Mouse (Mus musculus): ENCODE results near the gene Hoxa9. TPM values are rescaled to one million over a fixed set of nuclear protein-coding genes. Genes with fewer than 3 reads are reported as not detected.

Gene Hoxa9
- polyA plus RNA-seq, 1 experiment from 2014 or later, result not detected

DNA sequence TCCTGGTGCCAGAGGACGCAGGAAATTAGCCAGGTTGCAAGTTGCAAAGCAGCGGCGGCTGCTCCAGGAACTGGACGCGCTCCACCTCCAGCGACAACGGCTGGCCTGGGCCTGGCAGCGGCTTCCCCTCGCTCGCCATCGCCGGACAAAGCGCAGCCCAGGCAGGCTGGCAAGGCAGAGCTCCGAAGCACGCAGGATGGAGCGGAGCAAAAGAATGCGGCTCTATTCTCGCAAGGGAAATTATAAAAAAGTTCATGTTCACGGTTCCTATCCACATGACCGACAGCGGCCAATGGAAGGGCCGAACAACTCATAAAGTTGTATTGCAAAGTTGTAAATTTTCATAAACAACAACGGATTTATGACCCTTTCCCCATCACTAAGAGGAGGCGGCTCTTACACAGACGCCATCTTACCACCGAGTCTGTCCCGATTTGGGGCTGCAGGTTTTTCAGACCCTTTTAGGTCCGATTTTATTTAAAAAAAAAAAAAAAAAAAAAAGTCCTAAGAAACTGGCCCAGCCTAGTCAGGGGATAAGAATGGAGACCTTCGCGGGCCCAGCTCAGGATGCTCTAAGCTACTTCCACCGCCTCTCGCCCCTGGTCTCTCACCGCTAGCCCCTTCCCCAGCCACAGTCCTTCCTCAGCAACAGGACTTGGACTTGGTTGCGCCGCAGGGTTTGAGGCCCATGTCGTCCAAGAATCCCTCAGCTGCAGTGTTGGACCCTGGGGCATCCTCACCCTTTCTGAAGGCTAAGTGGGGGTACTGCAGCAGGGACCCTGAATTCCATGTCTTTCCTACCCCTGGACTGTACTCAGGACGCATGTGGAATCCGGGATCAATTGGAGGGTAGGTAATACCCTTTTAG is 17.5 kb downstream of the Hoxa9 start, which contains the start of the genes Hoxa3 and Gm28308:
Gene Hoxa3, minus strand, starts transcription at position 218 of the 868 bp plus-strand sequence.
Gene Gm28308, minus strand, starts transcription at position 221 of the 868 bp plus-strand sequence.
- H3K9me3 ChIP-seq, result no peaks in the 10 kb centered on the region
- no peak within 1 kb of the TSS for H3K4me2 ChIP-seq
- H3K27me3 ChIP-seq, result peaks cover 99% of the 10 kb centered on the region
- no peak within 1 kb of the TSS for H3K9ac ChIP-seq
- H3K27ac ChIP-seq, result no peak within 1 kb of the TSS
- H3K4me1 ChIP-seq, result peaks cover 19% of the 10 kb centered on the region
- no peak for ATAC-seq (ENCODE audit: low FRiP score)
- H3K36me3 ChIP-seq (replicated peaks), result no peaks in the 10 kb centered on the region
- 2% methylated on average over 38 of the region's 38 CpGs for WGBS
- H3K4me3 ChIP-seq (replicated peaks), result no peak within 1 kb of the TSS

DNA sequence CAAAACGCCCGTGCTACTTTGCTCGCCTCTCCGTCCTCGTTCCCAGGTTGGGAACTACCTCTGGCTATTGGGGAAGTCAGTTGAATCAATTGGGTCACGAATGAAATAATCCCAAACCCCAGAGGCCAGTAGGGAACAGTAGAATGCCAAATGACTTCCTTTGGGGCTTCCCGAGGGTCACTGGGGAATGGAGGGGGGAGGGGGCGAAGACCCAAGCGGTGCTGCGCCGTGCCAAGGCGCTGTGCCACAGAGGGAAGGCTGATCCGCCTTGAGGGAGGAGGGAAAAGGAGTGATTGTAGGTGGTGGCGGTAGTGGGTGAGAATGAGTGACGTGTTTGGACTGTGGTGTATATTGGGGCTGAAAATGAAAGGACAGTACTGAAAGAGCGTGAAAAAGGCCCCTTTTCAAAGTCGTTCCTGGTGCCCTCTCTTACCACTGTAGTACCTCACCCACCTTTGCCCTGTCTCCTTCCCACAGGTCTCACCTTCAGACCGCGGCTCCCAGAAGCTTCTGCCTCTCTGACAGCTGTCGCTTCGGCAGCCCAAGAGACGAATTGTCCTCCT is 18.3 kb downstream of the Hoxa9 start:
- no peak overlapping the region for H3K4me3 ChIP-seq (replicated peaks)
- H3K4me2 ChIP-seq, result no peak overlapping the region
- WGBS, result 1% methylated on average over 22 of the region's 22 CpGs
- H3K9ac ChIP-seq, result no peak overlapping the region
- ATAC-seq (ENCODE audit: low FRiP score), result no peak
- H3K9me3 ChIP-seq, result no peaks in the 10 kb centered on the region
- H3K27ac ChIP-seq, result no peak overlapping the region
- H3K36me3 ChIP-seq (replicated peaks), result no peaks in the 10 kb centered on the region
- peaks cover 99% of the 10 kb centered on the region for H3K27me3 ChIP-seq
- peaks cover 20% of the 10 kb centered on the region for H3K4me1 ChIP-seq

DNA sequence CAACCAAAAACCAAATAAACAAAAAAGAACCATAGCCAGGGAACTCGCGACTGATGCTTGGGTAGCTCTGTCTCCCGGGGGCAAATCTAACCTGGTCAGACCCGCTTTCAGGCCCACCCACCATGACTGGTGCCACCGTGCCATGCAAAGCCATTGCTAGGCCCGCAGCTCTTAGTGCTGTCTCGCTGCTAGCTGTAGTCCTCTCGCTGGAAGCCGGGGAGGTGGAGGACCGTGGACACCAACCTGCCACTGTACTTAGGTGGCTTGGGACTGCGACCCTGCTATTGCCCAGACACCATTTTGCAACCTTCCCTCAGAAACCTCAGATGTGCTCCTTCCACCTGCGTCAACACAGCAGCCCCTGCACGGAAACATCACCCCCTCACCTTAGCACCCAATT is 18.9 kb downstream of the Hoxa9 start:
- no peak for ATAC-seq (ENCODE audit: low FRiP score)
- no peaks in the 10 kb centered on the region for H3K9me3 ChIP-seq
- H3K27ac ChIP-seq, result no peak overlapping the region
- H3K4me3 ChIP-seq (replicated peaks), result no peak overlapping the region
- peaks cover 13% of the 10 kb centered on the region for H3K4me1 ChIP-seq
- no peak overlapping the region for H3K9ac ChIP-seq
- WGBS, result 5% methylated on average over 13 of the region's 13 CpGs
- no peak overlapping the region for H3K4me2 ChIP-seq
- H3K27me3 ChIP-seq, result peaks cover 99% of the 10 kb centered on the region
- H3K36me3 ChIP-seq (replicated peaks), result no peaks in the 10 kb centered on the region

DNA sequence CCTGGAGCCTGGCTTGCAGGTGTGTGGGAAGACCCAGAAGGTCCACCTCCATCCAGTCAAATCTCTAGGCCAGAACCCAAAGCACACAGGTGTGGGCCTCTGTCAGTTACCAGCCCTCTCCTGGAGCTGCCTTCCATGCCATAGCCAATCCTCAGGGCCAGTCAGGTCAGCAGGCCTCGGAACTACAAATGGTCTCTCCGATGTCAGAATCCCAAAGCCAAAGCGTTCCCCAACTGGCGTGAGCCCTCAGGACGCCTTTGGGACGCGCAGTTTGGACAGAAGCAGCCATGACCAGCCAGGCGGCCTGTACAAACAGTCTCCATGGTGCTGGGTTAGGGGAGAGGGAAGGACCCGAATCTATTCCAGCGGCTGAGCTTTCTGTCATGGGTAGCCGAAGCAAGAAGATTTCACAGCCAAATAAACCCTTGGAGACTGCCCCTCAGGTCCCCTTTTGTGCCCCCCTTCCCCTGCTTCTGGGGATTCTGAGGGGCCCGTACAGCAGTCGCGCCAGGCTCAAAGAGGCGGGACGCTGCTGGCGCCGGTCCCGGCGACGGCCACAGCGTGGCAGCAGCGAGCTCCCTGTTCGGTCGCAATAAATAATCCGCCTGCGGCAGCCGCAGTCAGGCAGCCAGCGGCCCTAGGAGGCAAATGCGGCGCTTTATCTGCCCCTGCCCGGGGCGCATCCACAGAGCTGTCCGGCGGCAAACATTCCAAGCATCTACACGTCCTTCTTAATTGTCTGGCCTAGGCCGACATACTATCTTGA is 19.5 kb downstream of the Hoxa9 start:
- Histone ChIP-seq H3K36me3 (replicated peaks) (no peaks in the 10 kb centered on the region), H3K9ac (no peak overlapping the region), H3K4me3 (replicated peaks) (no peak overlapping the region), H3K27me3 (peaks cover 99% of the 10 kb centered on the region), H3K9me3 (no peaks in the 10 kb centered on the region), H3K27ac (no peak overlapping the region), H3K4me2 (no peak overlapping the region), H3K4me1 (peaks cover 10% of the 10 kb centered on the region; the same call in 1 of the 2 replicates)
- under 1% methylated on average over 37 of the region's 37 CpGs for WGBS
- peak; percentile 75 for ATAC-seq (ENCODE audit: low FRiP score)

DNA sequence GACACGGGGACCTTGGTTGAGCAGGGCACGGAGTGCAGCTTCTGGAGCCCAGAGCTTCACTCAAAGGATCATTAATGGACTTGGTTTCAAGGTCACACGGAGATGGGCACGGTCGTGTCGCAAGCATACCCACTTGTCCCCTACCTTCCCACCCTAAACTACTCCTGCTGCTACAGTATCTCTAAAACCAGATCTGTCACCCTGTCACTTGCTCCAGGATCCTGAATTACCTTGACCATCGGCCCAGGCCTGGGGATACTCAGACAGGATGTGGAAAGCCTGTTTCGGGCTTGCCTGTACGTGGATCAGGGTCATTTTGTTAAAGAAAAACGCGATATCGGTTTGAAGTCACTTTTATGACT is 21.2 kb downstream of the Hoxa9 start:
- Histone ChIP-seq H3K4me2 (no peak overlapping the region), H3K36me3 (replicated peaks) (no peaks in the 10 kb centered on the region), H3K4me1 (peaks cover 10% of the 10 kb centered on the region; the same call in 1 of the 2 replicates), H3K27me3 (peaks cover 99% of the 10 kb centered on the region), H3K27ac (no peak overlapping the region), H3K4me3 (replicated peaks) (no peak overlapping the region), H3K9me3 (no peaks in the 10 kb centered on the region), H3K9ac (no peak overlapping the region)
- ATAC-seq (ENCODE audit: low FRiP score), result no peak
- WGBS, result 7% methylated on average over 12 of the region's 12 CpGs

DNA sequence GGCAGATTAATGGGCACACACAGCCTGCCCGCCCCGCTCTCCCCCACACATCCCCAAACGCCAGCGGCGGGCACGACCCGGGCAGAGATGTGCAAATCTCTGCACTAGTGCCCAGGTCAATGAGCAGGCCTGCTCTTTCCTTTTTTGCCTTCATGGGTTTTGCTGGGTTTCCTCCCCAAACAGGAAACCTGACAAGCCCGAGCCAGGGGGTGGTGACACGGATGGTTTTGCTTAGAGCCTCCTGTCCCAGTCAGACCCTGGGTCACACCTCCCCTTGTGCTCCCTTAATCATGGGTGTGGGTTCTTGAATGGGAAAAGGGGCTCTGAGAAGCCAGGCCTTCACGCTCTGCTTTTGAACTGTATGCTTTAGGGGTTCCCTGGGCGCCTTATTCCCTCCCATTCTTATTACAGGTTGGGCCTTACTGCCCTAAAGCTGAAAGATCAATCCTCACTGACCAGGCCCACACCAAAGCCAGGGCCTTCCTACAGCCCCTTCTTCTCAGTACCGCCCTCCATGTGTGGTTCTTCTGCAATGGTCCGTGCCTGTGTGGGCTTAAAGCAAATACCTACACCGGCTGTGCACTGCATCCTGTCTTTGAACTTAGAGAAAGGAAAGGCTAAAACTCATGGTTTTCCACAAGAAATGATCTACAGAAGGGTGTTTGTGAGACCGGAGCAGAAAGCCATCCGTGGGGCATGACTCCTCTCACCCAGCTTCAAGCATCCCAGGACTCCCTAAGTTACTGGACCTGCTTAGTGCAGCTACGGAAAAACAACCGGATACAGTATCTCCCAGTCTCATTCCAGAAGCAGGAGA is 21.8 kb downstream of the Hoxa9 start:
- no peak overlapping the region for H3K4me2 ChIP-seq
- H3K27ac ChIP-seq, result no peak overlapping the region
- H3K36me3 ChIP-seq (replicated peaks), result no peaks in the 10 kb centered on the region
- H3K4me1 ChIP-seq, result peaks cover 15% of the 10 kb centered on the region; the same call in 1 of the 2 replicates
- H3K4me3 ChIP-seq (replicated peaks), result no peak overlapping the region
- peaks cover 99% of the 10 kb centered on the region for H3K27me3 ChIP-seq
- 3% methylated on average over 17 of the region's 18 CpGs for WGBS
- no peaks in the 10 kb centered on the region for H3K9me3 ChIP-seq
- no peak for ATAC-seq (ENCODE audit: low FRiP score)
- H3K9ac ChIP-seq, result no peak overlapping the region

DNA sequence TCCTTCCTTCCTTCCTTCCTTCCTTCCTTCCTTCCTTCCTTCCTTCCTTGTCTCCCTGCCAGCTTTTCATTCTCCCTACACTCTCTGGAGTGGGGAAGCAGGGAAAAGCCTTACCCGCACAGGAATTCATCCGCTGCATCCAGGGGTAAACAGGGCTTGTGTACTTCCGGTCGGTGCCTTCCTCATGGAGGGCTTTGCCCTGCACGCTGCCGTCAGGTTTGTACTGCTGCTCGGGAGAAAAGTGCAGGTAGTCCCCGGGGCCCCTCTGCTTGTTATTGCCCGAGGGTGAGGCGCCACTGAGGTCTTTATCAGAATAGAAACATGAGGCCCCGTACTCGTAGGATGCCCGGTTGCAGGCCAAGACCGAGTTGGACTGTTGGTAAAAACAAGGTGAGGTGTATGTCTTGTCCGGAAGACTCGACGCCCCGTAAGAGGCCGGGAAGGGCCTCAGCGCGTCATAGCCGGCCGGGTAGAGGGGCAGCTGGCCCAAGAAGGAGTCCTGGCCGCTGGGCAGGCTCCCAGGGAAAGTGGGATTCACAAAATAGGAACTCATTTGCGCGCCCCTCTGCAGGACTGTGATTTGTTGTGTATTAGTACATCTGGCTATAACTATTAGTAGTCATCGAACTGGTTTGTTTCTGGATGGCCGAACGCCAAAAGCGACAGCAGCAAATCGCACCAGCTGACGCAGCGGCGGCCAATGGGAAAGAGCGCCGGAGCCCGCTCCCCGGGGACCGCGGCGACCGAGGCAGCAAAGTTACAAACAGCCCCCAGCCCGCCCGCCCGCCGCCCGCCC is 22.6 kb downstream of the Hoxa9 start, which contains the start of gene Hoxa6:
Gene Hoxa6, minus strand, starts transcription at position 651 of the 796 bp plus-strand sequence.
- Histone ChIP-seq H3K27ac (no peak within 1 kb of the TSS), H3K27me3 (peaks cover 99% of the 10 kb centered on the region), H3K36me3 (replicated peaks) (no peaks in the 10 kb centered on the region), H3K4me1 (peaks cover 20% of the 10 kb centered on the region; the same call in 1 of the 2 replicates), H3K4me3 (replicated peaks) (no peak within 1 kb of the TSS), H3K9ac (no peak within 1 kb of the TSS), H3K4me2 (no peak within 1 kb of the TSS), H3K9me3 (no peaks in the 10 kb centered on the region)
- 1% methylated on average over 44 of the region's 47 CpGs for WGBS
- no peak for ATAC-seq (ENCODE audit: low FRiP score)

DNA sequence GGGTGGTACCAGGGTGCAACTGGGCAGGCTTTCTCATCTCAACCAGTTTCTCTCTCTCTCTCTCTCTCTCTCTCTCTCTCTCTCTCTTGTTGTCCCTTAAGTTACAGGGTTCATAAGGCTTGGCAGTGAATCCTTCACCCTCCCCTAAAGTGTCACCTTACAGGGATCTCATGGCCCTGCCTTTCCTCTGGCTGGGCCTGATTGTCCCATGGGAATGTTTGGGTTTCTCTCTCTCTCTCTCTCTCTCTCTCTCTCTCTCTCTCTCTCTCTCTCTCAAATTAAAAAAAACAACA is 23.3 kb downstream of the Hoxa9 start:
- Histone ChIP-seq H3K4me3 (replicated peaks) (no peak overlapping the region), H3K4me2 (no peak overlapping the region), H3K9ac (no peak overlapping the region), H3K4me1 (peaks cover 20% of the 10 kb centered on the region; the same call in 1 of the 2 replicates), H3K36me3 (replicated peaks) (no peaks in the 10 kb centered on the region), H3K27me3 (peaks cover 99% of the 10 kb centered on the region), H3K9me3 (no peaks in the 10 kb centered on the region), H3K27ac (no peak overlapping the region)
- no peak for ATAC-seq (ENCODE audit: low FRiP score)

DNA sequence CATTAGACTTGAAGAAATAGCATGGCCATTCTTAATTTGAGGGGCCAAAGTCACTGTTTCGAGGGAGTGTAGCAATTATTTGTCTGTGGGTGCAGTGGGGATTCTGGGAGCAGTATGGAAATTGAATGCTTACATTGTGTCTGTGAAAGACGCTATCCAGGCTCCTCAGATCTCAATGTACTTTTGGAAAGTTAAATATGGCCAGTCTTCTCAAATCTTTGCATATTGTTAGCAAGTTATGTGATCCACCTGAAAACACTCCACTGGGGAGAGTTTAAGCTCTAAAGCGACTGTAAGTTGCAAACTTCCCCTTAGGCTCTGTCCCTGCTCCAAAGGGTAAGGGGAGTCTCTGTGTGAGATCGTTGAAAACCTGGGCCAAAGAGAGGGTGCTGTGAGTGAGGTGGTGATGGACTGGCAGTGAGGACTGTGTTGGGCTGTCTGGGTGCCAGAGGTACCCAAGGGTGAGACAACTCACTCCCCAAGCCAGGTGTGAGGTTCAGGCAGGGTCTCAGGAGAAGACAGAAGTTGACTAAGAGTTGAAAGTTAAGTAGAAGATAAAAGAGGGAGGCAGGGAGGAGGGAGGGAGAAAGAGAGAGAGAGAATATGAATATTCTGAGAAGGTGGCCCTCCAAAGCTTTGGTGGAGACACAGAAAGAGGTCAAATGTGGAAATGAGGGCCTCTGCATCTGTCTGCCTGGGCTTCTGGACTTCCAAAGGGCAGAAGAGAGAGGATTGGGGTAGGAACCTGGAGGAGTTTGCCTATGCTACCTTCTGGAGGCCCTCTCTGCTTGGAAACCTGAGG is 23.8 kb downstream of the Hoxa9 start:
- H3K27me3 ChIP-seq, result peaks cover 98% of the 10 kb centered on the region
- no peaks in the 10 kb centered on the region for H3K9me3 ChIP-seq
- H3K36me3 ChIP-seq (replicated peaks), result no peaks in the 10 kb centered on the region
- 1% methylated on average over 4 of the region's 4 CpGs for WGBS
- H3K27ac ChIP-seq, result no peak overlapping the region
- no peak for ATAC-seq (ENCODE audit: low FRiP score)
- H3K9ac ChIP-seq, result no peak overlapping the region
- H3K4me3 ChIP-seq (replicated peaks), result no peak overlapping the region
- peaks cover 20% of the 10 kb centered on the region; the same call in 1 of the 2 replicates for H3K4me1 ChIP-seq
- H3K4me2 ChIP-seq, result no peak overlapping the region

DNA sequence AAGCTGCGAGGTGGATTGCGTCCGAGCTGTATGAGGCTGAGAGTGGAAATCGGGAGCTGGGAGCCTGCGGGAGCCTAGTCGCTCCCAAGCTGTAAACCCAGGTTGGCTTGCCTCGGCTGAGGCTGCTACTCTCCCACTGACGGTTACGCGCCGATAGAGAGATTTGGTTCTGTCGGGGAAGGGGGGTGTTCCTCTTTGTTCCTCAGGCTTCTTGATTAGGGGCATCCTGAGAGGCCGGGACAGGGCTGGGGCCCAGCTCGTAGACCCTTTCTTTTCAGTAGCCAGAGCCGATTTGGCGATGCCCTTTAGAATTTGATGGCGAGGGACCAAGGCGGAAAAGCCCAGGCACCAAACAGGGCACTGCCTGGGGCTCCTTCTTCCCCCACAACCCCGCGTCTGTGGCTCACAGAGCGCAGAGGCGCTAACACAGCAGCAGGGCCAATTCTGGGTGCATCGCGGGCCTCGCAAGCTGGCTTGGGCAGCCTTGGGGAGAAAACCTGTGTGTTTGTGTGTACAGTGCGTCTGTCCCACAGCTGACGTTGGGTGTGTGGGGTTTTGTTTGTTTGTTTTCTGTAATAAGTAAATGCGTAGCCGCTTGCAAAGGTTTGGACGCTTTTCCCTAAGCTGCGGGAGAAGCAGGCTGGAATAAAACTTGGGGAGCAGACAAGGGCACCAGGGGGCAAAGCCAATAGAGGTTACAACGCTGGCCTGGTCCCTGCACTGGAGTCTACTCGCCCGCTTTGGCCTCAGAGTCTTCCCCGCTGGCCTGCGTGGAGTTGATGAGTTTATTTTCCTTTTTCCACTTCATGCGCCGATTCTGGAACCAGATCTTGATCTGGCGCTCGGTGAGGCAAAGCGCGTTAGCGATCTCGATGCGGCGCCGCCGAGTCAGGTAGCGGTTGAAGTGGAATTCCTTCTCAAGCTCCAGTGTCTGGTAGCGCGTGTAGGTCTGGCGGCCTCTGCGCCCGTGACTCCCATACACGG is 25.0 kb downstream of the Hoxa9 start:
- H3K27ac ChIP-seq, result no peak overlapping the region
- H3K4me1 ChIP-seq, result peaks cover 16% of the 10 kb centered on the region; the same call in 1 of the 2 replicates
- no peaks in the 10 kb centered on the region for H3K9me3 ChIP-seq
- peaks cover 98% of the 10 kb centered on the region for H3K27me3 ChIP-seq
- under 1% methylated on average over 55 of the region's 55 CpGs for WGBS
- H3K4me3 ChIP-seq (replicated peaks), result no peak overlapping the region
- no peak overlapping the region for H3K4me2 ChIP-seq
- no peak for ATAC-seq (ENCODE audit: low FRiP score)
- H3K36me3 ChIP-seq (replicated peaks), result no peaks in the 10 kb centered on the region
- H3K9ac ChIP-seq, result no peak overlapping the region
